Mouse (Mus musculus) liver, postnatal 0 days (tissue): ENCODE measurements around the gene Ephb1. TPM values are rescaled to one million over a fixed set of nuclear protein-coding genes. Genes with fewer than 3 reads are reported as not detected.

Source experiments
- ATAC-seq: fragments of 200-750 bp; cut with Nextera tagmentation; 2 replicates; pipeline ENCODE4 v1.8.0; 2017; ENCODE audit warnings: mild to moderate bottlenecking, moderate library complexity
- DNase-seq: peaks from one replicate; pipeline ENCODE4 v3.0.0-alpha.2; 2016
- H3K27ac ChIP-seq: fragments of 300-500 bp; sonication (generic); 2 replicates; pipeline ENCODE4 v1.5.1; 2014; ENCODE audit warnings: antibody characterized with exemption, moderate library complexity, mild to moderate bottlenecking, low read depth
- H3K27me3 ChIP-seq: fragments of 300-500 bp; sonication (generic); 2 replicates; pipeline ENCODE4 v1.6.1; 2014; ENCODE audit warnings: low read length, control low read depth, mixed read lengths; ENCODE audit not compliant: insufficient read depth
- H3K36me3 ChIP-seq: fragments of 300-500 bp; sonication (generic); replicated peaks from 2 replicates; pipeline ENCODE4 v1.6.1; 2014; ENCODE audit warnings: mild to moderate bottlenecking, control low read depth, low read length, moderate library complexity, mixed read lengths; ENCODE audit not compliant: insufficient read depth
- H3K4me1 ChIP-seq: fragments of 300-500 bp; sonication (generic); 2 replicates; pipeline ENCODE4 v1.6.1; 2014; ENCODE audit warnings: antibody characterized with exemption, mild to moderate bottlenecking, control low read depth; ENCODE audit not compliant: insufficient read depth
- H3K4me2 ChIP-seq: fragments of 300-500 bp; sonication (generic); 2 replicates; pipeline ENCODE4 v1.6.1; 2014; ENCODE audit warnings: low read depth, mild to moderate bottlenecking, low read length, moderate library complexity, mixed read lengths
- H3K4me3 ChIP-seq: fragments of 300-500 bp; sonication (generic); 2 replicates; pipeline ENCODE4 v1.5.1; 2014; ENCODE audit warnings: low read depth, low read length
- H3K9ac ChIP-seq: fragments of 300-500 bp; sonication (generic); replicated peaks from 2 replicates; pipeline ENCODE4 v1.6.1; 2014; ENCODE audit warnings: mild to moderate bottlenecking, moderate library complexity
- H3K9me3 ChIP-seq: fragments of 300-500 bp; sonication (generic); 2 replicates; pipeline ENCODE4 v1.6.1; 2016; ENCODE audit warnings: mild to moderate bottlenecking, control low read depth, low read length, mixed read lengths
- CTCF ChIP-seq: sonication (generic); IDR thresholded peaks from 2 replicates; pipeline ENCODE4 v1.5.1; 2016; ENCODE audit warnings: antibody characterized with exemption, low read depth
- EP300 ChIP-seq: IDR thresholded peaks from 2 replicates; pipeline ENCODE4 v1.6.1; 2016; ENCODE audit warnings: antibody characterized with exemption, low read depth, mild to moderate bottlenecking
- WGBS: fragments of 180-500 bp; shearing (Covaris S2); extraction: QIAGEN DNeasy Blood & Tissue Kit; methylation state at CpG from one replicate; pipeline ENCODE4 v1.1.7; 2014; ENCODE audit not compliant: insufficient replicate concordance; 5-methylcytosine and 5-hydroxymethylcytosine counted together
- polyA plus RNA-seq: library from polyadenylated mRNA; unstranded; fragments of >200 nt; fragmentation: Nextera tagmentation; extraction: Ambion mirVana; gene quantifications from 2 replicates; pipeline ENCODE4 v1.2.1, GENCODE M21; 2015

The Ephb1 gene
- polyA plus RNA-seq, 1 experiment from 2014 or later = 0.28 TPM

GRCm38 (mm10) chr9:102367796-102368195 is 13.3 kb upstream of the Ephb1 start:
- ATAC-seq = no peak
- H3K4me2 ChIP-seq = no peak overlapping the region
- H3K9me3 ChIP-seq = no peaks in the 10 kb centered on the region
- no peak overlapping the region for H3K4me3 ChIP-seq
- H3K9ac ChIP-seq = no peak overlapping the region
- no peaks in the 10 kb centered on the region for H3K4me1 ChIP-seq
- no peaks in the 10 kb centered on the region for H3K27me3 ChIP-seq
- TF ChIP-seq CTCF (no peak), EP300 (no peak)
- WGBS = 93% methylated on average over 2 of the region's 2 CpGs
- no peak for DNase-seq
- no peaks in the 10 kb centered on the region for H3K36me3 ChIP-seq
- no peak overlapping the region for H3K27ac ChIP-seq

GRCm38 (mm10) chr9:102365536-102365935 is 11.0 kb upstream of the Ephb1 start:
- Histone ChIP-seq H3K9me3 (no peaks in the 10 kb centered on the region), H3K4me1 (no peaks in the 10 kb centered on the region), H3K4me3 (no peak overlapping the region), H3K27me3 (no peaks in the 10 kb centered on the region), H3K27ac (no peak overlapping the region), H3K9ac (no peak overlapping the region), H3K4me2 (no peak overlapping the region), H3K36me3 (no peaks in the 10 kb centered on the region)
- no peak for TF ChIP-seq EP300
- no peak for TF ChIP-seq CTCF
- no peak for ATAC-seq
- WGBS = 79% methylated on average over 2 of the region's 2 CpGs
- no peak for DNase-seq

DNA sequence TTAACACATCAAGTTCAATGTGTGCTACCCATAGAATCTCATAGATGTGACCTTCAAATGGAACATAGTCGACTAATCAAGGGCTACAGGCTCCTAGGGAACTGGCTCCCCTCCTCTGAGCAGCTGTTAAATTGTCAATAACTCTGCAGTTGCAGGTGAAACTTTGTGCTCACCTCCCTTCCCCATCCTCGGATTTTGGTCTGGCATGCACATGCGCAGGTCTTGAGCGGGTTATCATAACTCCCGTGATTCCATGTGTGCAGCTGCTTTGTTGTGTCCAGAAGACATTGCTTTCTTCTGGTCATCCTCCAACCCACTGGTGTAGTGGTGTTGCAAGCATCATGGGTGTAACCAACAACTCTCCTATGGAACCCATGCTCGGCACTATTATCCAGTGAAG is 4.8 kb upstream of the Ephb1 start:
- 82% methylated on average over 6 of the region's 6 CpGs for WGBS
- ATAC-seq = no peak

GRCm38 (mm10) chr9:102358711-102359110 is 4.2 kb upstream of the Ephb1 start:
- H3K36me3 ChIP-seq = no peaks in the 10 kb centered on the region
- H3K4me3 ChIP-seq = no peak overlapping the region
- ATAC-seq (no peak), DNase-seq (no peak)
- TF ChIP-seq EP300 (no peak), CTCF (no peak)
- no peak overlapping the region for H3K27ac ChIP-seq
- peaks cover 15% of the 10 kb centered on the region for H3K27me3 ChIP-seq
- 69% methylated on average over 3 of the region's 3 CpGs for WGBS
- H3K4me2 ChIP-seq = no peak overlapping the region
- no peaks in the 10 kb centered on the region for H3K4me1 ChIP-seq
- no peak overlapping the region for H3K9ac ChIP-seq
- H3K9me3 ChIP-seq = no peaks in the 10 kb centered on the region

More for the DNA sequence above, 4.8 kb upstream of the Ephb1 start:
- Histone ChIP-seq H3K9me3 (no peaks in the 10 kb centered on the region), H3K27me3 (peaks cover 9% of the 10 kb centered on the region), H3K4me1 (no peaks in the 10 kb centered on the region), H3K4me2 (no peak overlapping the region), H3K4me3 (no peak overlapping the region), H3K27ac (no peak overlapping the region), H3K36me3 (no peaks in the 10 kb centered on the region), H3K9ac (no peak overlapping the region)
- TF ChIP-seq CTCF (no peak), EP300 (no peak)
- DNase-seq = no peak

- Histone ChIP-seq H3K9ac (no peak overlapping the region), H3K27me3 (peaks cover 22% of the 10 kb centered on the region), H3K4me1 (no peaks in the 10 kb centered on the region), H3K4me3 (no peak overlapping the region), H3K36me3 (no peaks in the 10 kb centered on the region), H3K4me2 (no peak overlapping the region), H3K27ac (no peak overlapping the region), H3K9me3 (no peaks in the 10 kb centered on the region)
- ATAC-seq = no peak
- no peak for DNase-seq
- TF ChIP-seq EP300 (no peak), CTCF (no peak)
- 64% methylated on average over 6 of the region's 6 CpGs for WGBS
Observed at GRCm38 (mm10) chr9:102358011-102358410, 3.5 kb upstream of the Ephb1 start.

GRCm38 (mm10) chr9:102356516-102356915 is 2.0 kb upstream of the Ephb1 start:
- WGBS = 48% methylated on average over 10 of the region's 10 CpGs
- no peak for TF ChIP-seq CTCF
- TF ChIP-seq EP300 = no peak
- peaks cover 36% of the 10 kb centered on the region for H3K27me3 ChIP-seq
- no peak for ATAC-seq
- H3K9ac ChIP-seq = no peak overlapping the region
- DNase-seq = no peak
- H3K4me2 ChIP-seq = no peak overlapping the region
- H3K9me3 ChIP-seq = no peaks in the 10 kb centered on the region
- no peaks in the 10 kb centered on the region for H3K36me3 ChIP-seq
- no peak overlapping the region for H3K4me3 ChIP-seq
- H3K4me1 ChIP-seq = no peaks in the 10 kb centered on the region
- no peak overlapping the region for H3K27ac ChIP-seq

GRCm38 (mm10) chr9:102355726-102356125 is 1.2 kb upstream of the Ephb1 start:
- no peak for ATAC-seq
- 46% methylated on average over 3 of the region's 3 CpGs for WGBS
- no peaks in the 10 kb centered on the region for H3K9me3 ChIP-seq
- no peaks in the 10 kb centered on the region for H3K36me3 ChIP-seq
- peaks cover 41% of the 10 kb centered on the region for H3K27me3 ChIP-seq
- no peak overlapping the region for H3K9ac ChIP-seq
- H3K27ac ChIP-seq = no peak overlapping the region
- H3K4me1 ChIP-seq = no peaks in the 10 kb centered on the region
- H3K4me2 ChIP-seq = no peak overlapping the region
- H3K4me3 ChIP-seq = no peak overlapping the region
- TF ChIP-seq CTCF (no peak), EP300 (no peak)
- no peak for DNase-seq
